Mouse (Mus musculus): ENCODE data around the gene Krtcap2. TPM values are rescaled to one million over a fixed set of nuclear protein-coding genes. Genes with fewer than 3 reads are reported as not detected.

The Krtcap2 gene
- total and polyA plus RNA-seq, 2 experiments from 2014 or later: 41.8 to 192 TPM

DNA sequence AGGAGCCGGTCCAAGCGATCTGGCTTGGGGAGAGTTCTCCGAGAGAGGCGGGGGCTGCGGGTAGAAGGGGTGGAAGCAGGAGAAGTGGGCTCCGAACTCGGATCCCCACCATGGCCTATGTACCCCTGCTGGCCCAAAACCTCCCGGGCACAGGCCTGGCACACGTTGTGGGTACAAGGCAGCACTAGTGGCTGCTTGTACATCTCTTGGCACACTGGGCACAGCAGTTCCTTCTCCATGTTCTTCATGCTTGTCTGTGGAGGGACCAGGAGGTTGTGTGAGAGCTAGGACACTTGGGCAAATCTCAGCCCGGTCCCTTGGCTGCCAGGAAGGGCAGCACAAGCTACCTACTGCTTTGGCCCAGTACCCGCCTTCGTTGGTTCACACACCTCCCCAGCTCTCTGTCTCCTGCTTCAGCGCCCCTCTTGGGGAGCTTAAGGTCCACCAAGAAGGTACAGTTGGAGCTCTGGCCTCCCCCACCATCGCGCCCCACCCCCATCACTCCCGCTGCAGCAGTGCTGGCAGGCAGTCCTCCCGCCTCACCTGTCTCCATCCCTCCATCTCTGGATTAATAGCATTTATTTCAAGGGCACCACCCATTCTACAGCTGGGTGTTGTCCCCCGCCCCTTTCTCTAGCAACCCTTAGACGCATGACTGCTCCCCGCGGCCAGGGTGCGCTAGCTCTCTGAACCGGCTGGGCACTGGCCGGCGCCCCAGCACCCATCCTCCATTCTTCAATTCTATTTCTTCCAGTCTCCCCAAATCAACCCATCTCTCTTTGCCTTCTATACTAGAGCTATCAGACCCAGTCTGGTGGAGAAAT is 1.4 kb upstream of the Krtcap2 start:
- TF ChIP-seq CTCF (IDR thresholded peaks at IDR 0.05; ENCODE audit: low read depth): no peak
- no peak for TF ChIP-seq EP300 (IDR thresholded peaks at IDR 0.05; ENCODE audit: low read depth)
- Histone ChIP-seq H3K4me2 (ENCODE audit: low read depth, low read length) (peak overlapping the region; percentile 83), H3K9me3 (replicated peaks; ENCODE audit: control insufficient read depth, low read length) (no peaks in the 10 kb centered on the region), H3K4me1 (ENCODE audit: control insufficient read depth, insufficient read depth) (peaks cover 13% of the 10 kb centered on the region), H3K27me3 (ENCODE audit: control insufficient read depth, insufficient read depth, low read length) (peaks cover 18% of the 10 kb centered on the region), H3K9ac (replicated peaks; ENCODE audit: low read depth, low read length) (0 out of 2 replicates have a peak overlapping the region, but pooled peaks have one; percentile 34), H3K27ac (ENCODE audit: low read depth) (no peak overlapping the region), H3K4me3 (ENCODE audit: low read depth, low read length) (peak overlapping the region; percentile 29), H3K36me3 (replicated peaks; ENCODE audit: control insufficient read depth, insufficient read depth, low read length) (0 out of 2 replicates have a peak, but pooled peaks cover 6% of the 10 kb centered on the region)
- no peak for DNase-seq (ENCODE audit: low spot score)
- 17% methylated on average over 25 of the region's 25 CpGs for WGBS
- ATAC-seq (ENCODE audit: insufficient read depth, low read depth): no peak

DNA sequence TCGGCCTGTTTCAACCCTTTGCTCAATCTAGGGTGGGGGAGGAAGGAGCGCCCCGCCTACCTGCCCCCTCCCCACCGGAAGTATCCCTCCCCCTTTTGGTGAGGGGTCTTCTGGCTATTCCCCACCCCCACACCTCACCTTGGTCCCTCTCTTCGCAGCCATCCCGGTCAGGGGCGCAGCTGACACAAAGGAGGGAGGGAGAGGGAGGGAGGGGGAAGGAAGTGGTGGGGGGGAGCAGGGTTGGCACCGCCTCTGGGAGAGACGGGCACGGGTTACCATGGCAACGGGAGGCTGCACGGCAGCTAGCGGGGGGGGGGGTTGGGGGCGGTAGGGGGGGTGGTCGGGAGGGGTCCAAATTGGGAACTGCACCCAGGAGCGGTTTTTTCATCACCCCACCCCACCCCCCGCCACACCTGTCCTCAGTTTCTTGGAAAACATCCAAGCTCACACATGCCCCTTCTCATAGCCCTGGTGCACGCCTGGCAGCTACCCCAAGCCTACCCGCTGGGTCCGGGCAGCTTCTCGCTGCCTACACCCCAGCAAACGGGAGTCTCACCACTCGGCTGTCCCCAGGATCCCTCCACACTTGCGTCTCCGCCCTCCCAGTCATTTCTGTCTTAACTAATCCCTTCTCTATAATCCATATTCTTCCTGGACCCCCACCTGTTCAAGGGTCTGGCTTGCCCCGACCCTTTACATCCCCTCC is 631 bp upstream of the Krtcap2 start:
- no peak overlapping the region for H3K27ac ChIP-seq (ENCODE audit: low read depth)
- H3K9ac ChIP-seq (replicated peaks; ENCODE audit: low read depth, low read length): 0 out of 2 replicates have a peak overlapping the region, but pooled peaks have one; percentile 34
- no peak for DNase-seq (ENCODE audit: low spot score)
- peaks cover 13% of the 10 kb centered on the region for H3K4me1 ChIP-seq (ENCODE audit: control insufficient read depth, insufficient read depth)
- ATAC-seq (ENCODE audit: insufficient read depth, low read depth): no peak
- no peaks in the 10 kb centered on the region for H3K9me3 ChIP-seq (replicated peaks; ENCODE audit: control insufficient read depth, low read length)
- peak overlapping the region; percentile 29 for H3K4me3 ChIP-seq (ENCODE audit: low read depth, low read length)
- TF ChIP-seq CTCF (IDR thresholded peaks at IDR 0.05; ENCODE audit: low read depth) (no peak), EP300 (IDR thresholded peaks at IDR 0.05; ENCODE audit: low read depth) (no peak)
- H3K27me3 ChIP-seq (ENCODE audit: control insufficient read depth, insufficient read depth, low read length): peaks cover 18% of the 10 kb centered on the region
- peak overlapping the region; percentile 83 for H3K4me2 ChIP-seq (ENCODE audit: low read depth, low read length)
- under 1% methylated on average over 22 of the region's 26 CpGs for WGBS
- 0 out of 2 replicates have a peak, but pooled peaks cover 7% of the 10 kb centered on the region for H3K36me3 ChIP-seq (replicated peaks; ENCODE audit: control insufficient read depth, insufficient read depth, low read length)

DNA sequence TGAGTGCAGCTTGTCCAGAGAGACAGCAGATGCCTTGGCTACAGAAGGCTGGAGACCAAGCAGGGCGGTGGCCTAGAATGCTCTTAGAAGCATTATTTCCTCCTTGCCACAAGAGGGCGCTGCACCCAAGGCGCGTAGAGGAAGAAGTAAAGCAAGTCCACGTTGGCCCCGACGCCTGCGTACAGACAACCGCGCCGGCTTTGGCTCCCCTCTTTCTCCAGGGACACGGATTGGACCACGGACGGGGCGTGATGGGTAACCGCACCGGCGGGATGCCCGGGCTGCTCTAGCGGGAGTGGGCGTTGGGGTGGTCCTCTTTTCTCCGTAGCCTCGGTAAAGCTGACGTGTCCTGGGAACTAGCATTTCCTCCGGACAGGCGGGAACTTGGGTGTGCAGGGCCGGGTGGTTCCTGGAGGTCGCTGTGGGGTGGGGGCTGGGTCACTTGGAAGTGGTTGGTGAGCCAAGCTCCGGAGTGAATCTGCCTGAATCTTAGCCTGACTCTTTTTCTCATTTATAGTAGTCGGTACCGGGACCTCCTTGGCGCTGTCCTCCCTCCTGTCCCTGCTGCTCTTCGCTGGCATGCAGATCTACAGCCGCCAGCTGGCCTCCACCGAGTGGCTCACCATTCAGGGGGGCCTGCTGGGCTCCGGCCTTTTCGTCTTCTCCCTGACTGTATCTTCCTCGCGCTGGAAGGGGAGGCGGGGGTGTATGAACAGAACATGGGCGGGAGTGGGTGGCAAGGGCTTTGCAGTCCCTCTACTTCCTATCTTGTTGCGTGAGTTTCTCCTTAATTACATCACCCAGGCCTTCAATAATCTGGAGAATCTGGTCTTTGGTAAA is 715 bp downstream of the Krtcap2 start, which contains the start of gene Trim46:
Gene Trim46 (minus strand): TSS at position 49 of the 840 bp plus-strand sequence.
- ATAC-seq (ENCODE audit: insufficient read depth, low read depth): peak; percentile 71
- DNase-seq (ENCODE audit: low spot score): peak; percentile 90
- Histone ChIP-seq H3K9ac (replicated peaks; ENCODE audit: low read depth, low read length) (peak within 1 kb of the TSS; percentile 61), H3K9me3 (replicated peaks; ENCODE audit: control insufficient read depth, low read length) (no peaks in the 10 kb centered on the region), H3K27ac (ENCODE audit: low read depth) (peak within 1 kb of the TSS; percentile 44), H3K4me2 (ENCODE audit: low read depth, low read length) (peak within 1 kb of the TSS; percentile 83), H3K36me3 (replicated peaks; ENCODE audit: control insufficient read depth, insufficient read depth, low read length) (0 out of 2 replicates have a peak, but pooled peaks cover 7% of the 10 kb centered on the region), H3K4me3 (ENCODE audit: low read depth, low read length) (peak within 1 kb of the TSS; percentile 67), H3K4me1 (ENCODE audit: control insufficient read depth, insufficient read depth) (peaks cover 18% of the 10 kb centered on the region), H3K27me3 (ENCODE audit: control insufficient read depth, insufficient read depth, low read length) (peaks cover 18% of the 10 kb centered on the region)
- TF ChIP-seq CTCF (IDR thresholded peaks at IDR 0.05; ENCODE audit: low read depth) (peak; percentile 99), EP300 (IDR thresholded peaks at IDR 0.05; ENCODE audit: low read depth) (no peak)
- 1% methylated on average over 42 of the region's 42 CpGs for WGBS

DNA sequence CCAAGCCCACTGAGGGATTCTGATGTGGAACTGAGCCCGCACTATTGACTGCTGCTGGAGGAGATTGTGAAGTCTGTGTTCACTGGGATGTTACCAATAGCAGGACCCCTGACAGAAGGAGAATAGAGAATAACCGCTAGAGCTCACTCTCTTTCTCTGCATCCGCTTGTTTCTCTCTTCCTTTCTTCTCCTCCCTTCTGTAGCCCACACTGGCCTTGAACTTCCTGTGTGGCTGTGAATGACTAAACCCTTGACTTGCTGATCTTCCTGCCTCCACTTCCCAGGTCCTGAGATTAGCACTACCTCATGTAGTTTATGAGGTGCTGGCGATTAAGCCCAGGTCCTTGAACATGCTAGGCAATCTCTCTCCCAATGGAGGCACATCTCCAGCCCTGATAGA is 1.7 kb downstream of the Krtcap2 start:
- no peak overlapping the region for H3K9ac ChIP-seq (replicated peaks; ENCODE audit: low read depth, low read length)
- H3K4me1 ChIP-seq (ENCODE audit: control insufficient read depth, insufficient read depth): peaks cover 20% of the 10 kb centered on the region
- H3K4me2 ChIP-seq (ENCODE audit: low read depth, low read length): peak overlapping the region; percentile 83
- TF ChIP-seq CTCF (IDR thresholded peaks at IDR 0.05; ENCODE audit: low read depth) (no peak), EP300 (IDR thresholded peaks at IDR 0.05; ENCODE audit: low read depth) (no peak)
- H3K9me3 ChIP-seq (replicated peaks; ENCODE audit: control insufficient read depth, low read length): no peaks in the 10 kb centered on the region
- H3K27ac ChIP-seq (ENCODE audit: low read depth): no peak overlapping the region
- 75% methylated on average over 4 of the region's 4 CpGs for WGBS
- 0 out of 2 replicates have a peak overlapping the region, but pooled peaks have one; percentile 67 for H3K4me3 ChIP-seq (ENCODE audit: low read depth, low read length)
- no peak for ATAC-seq (ENCODE audit: insufficient read depth, low read depth)
- peaks cover 18% of the 10 kb centered on the region for H3K27me3 ChIP-seq (ENCODE audit: control insufficient read depth, insufficient read depth, low read length)
- 0 out of 2 replicates have a peak, but pooled peaks cover 7% of the 10 kb centered on the region for H3K36me3 ChIP-seq (replicated peaks; ENCODE audit: control insufficient read depth, insufficient read depth, low read length)
- no peak for DNase-seq (ENCODE audit: low spot score)
